Mouse (Mus musculus) neural tube, embryonic 11.5 days (tissue): Measurements from ENCODE around the gene Mtf2. TPM values are rescaled to one million over a fixed set of nuclear protein-coding genes. Genes with fewer than 3 reads are reported as not detected.

Experiments
- polyA plus RNA-seq: library from polyadenylated mRNA; unstranded; fragments of >200 nt; fragmentation: Nextera tagmentation; extraction: Ambion mirVana; gene quantifications from 2 replicates; pipeline ENCODE4 v1.2.1, GENCODE M21; 2014

The Mtf2 gene
- polyA plus RNA-seq, 1 experiment from 2014 or later = 135 TPM

Other genes starting within 250 kb of the Mtf2 start
- not detected in 2 replicates for gene Ube2d2b, start 235.6 kb upstream of the Mtf2 start, polyA plus RNA-seq
- 45.8 and 46.1 TPM in 2 replicates for gene Evi5, start 190.6 kb upstream of the Mtf2 start, polyA plus RNA-seq
- gene Rpl5, start 165.2 kb upstream of the Mtf2 start, polyA plus RNA-seq = 68.7 and 73.7 TPM in 2 replicates
- 26.0 and 32.5 TPM in 2 replicates for gene Fam69a, start 78.6 kb upstream of the Mtf2 start, polyA plus RNA-seq
- 21.3 and 26.8 TPM in 2 replicates for gene Tmed5, start 66.9 kb downstream of the Mtf2 start, polyA plus RNA-seq
- 6.3 and 7.3 TPM in 2 replicates for gene Ccdc18, start 67.2 kb downstream of the Mtf2 start, polyA plus RNA-seq
- 55.4 and 60.0 TPM in 2 replicates for gene Dr1, start 203.2 kb downstream of the Mtf2 start, polyA plus RNA-seq
- 2.5 and 3.6 TPM in 2 replicates for gene Pigg, start 246.9 kb downstream of the Mtf2 start, polyA plus RNA-seq